Mouse (Mus musculus) C2C12 (cell line): ENCODE measurements around the gene Nhej1. TPM values are rescaled to one million over a fixed set of nuclear protein-coding genes. Genes with fewer than 3 reads are reported as not detected.

ENCODE experiments used
- H3K27me3 ChIP-seq: one replicate; pipeline ENCODE4 v1.6.1; 2011; ENCODE audit not compliant: control insufficient read depth, insufficient read depth, insufficient read length
- H3K36me3 ChIP-seq: one replicate; pipeline ENCODE4 v1.6.1; 2011; ENCODE audit not compliant: control insufficient read depth, insufficient read depth
- H3K4me3 ChIP-seq: one replicate; pipeline ENCODE4 v1.5.1; 2011; ENCODE audit warnings: mild to moderate bottlenecking, control low read depth; ENCODE audit not compliant: poor library complexity, insufficient read depth, severe bottlenecking
- H3K79me2 ChIP-seq: one replicate; pipeline ENCODE4 v1.6.1; 2011; ENCODE audit not compliant: control insufficient read depth, insufficient read depth
- H3K79me3 ChIP-seq: one replicate; pipeline ENCODE4 v1.6.1; 2011; ENCODE audit warnings: low read depth, control low read depth
- H3ac ChIP-seq: one replicate; pipeline ENCODE3; 2011; ENCODE audit warnings: low read depth; ENCODE audit not compliant: control insufficient read depth, insufficient read length
- CEBPB ChIP-seq: IDR thresholded peaks from one replicate; pipeline ENCODE4 v1.6.1; 2011; ENCODE audit warnings: low read depth, mild to moderate bottlenecking, control low read depth, moderate library complexity
- CTCF ChIP-seq: IDR thresholded peaks from one replicate; pipeline ENCODE4 v1.5.1; 2011; ENCODE audit not compliant: control insufficient read depth, insufficient read depth, insufficient read length
- FOSL1 ChIP-seq: IDR thresholded peaks from one replicate; pipeline ENCODE4 v1.8.0; 2011; ENCODE audit warnings: mild to moderate bottlenecking, low read length; ENCODE audit not compliant: poor library complexity, insufficient read depth, severe bottlenecking
- MAX ChIP-seq: IDR thresholded peaks from one replicate; pipeline ENCODE4 v1.6.1; 2011; ENCODE audit warnings: mild to moderate bottlenecking, control low read depth
- MYOD1 ChIP-seq: IDR thresholded peaks from one replicate; pipeline ENCODE4 v1.6.1; 2011; ENCODE audit warnings: low read depth; ENCODE audit not compliant: control insufficient read depth, insufficient read length
- MYOG ChIP-seq: IDR thresholded peaks from one replicate; pipeline ENCODE4 v1.6.1; 2011; ENCODE audit not compliant: control insufficient read depth, insufficient read length; ENCODE audit errors: extremely low read depth
- USF1 ChIP-seq: IDR thresholded peaks from one replicate; pipeline ENCODE4 v1.6.1; 2011; ENCODE audit warnings: low read depth, mild to moderate bottlenecking, control low read depth, moderate library complexity
- polyA plus RNA-seq: library from polyadenylated mRNA; unstranded; fragments of >200 nt; fragmentation: generic; extraction: Trizol; gene quantifications from one replicate; pipeline ENCODE4 v1.2.1, GENCODE M21; 2012; ENCODE audit warnings: missing spikeins

The Nhej1 gene
- polyA plus RNA-seq, 1 experiment: 5.2 TPM

GRCm38 (mm10) chr1:74973590-74973989, 151.4 kb downstream of the Nhej1 start:
- no peaks in the 10 kb centered on the region for H3K79me2 ChIP-seq
- H3K79me3 ChIP-seq: no peaks in the 10 kb centered on the region
- TF ChIP-seq MYOG (no peak), MAX (no peak), CEBPB (no peak), CTCF (no peak), MYOD1 (no peak), USF1 (no peak), FOSL1 (no peak)
- no peak overlapping the region for H3K4me3 ChIP-seq
- no peak overlapping the region for H3ac ChIP-seq
- peaks cover 8% of the 10 kb centered on the region for H3K27me3 ChIP-seq
- H3K36me3 ChIP-seq: no peaks in the 10 kb centered on the region

DNA sequence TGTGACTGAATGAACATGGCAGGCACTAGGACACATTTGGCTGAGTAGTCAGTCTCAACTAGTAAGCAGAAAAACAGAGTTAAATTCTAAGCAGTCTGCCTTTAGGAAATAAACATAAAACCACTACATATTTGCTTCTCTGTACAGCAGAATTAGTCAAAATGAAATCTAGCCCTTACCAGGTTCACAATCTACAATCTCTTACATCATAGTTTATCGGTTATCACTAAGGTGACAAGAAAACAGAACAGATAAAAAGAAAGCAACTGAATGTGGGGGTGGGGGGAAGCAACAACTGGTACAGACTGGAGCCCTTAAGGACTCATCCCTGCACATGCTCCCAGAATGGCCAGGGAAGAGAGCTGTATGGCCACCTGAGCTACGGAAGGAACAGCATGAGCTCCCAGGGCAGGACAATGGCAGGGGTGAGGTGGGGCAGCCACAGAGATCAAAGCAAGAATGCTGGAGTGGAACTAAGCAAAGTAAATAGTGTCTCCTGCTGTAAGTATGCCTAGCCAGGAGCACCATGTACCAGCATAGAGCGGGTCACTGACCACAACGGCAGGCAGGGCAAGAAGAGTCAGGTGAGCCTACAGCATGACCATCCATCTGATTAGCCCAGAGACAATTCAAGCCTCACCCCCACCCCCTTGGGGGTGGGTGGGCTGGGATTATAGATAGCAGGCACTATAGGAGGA, 153.5 kb downstream of the Nhej1 start:
- H3K4me3 ChIP-seq: no peak overlapping the region
- TF ChIP-seq CEBPB: no peak
- no peak for TF ChIP-seq MAX
- TF ChIP-seq CTCF: no peak
- TF ChIP-seq MYOD1: no peak
- no peak for TF ChIP-seq USF1
- no peak for TF ChIP-seq MYOG
- TF ChIP-seq FOSL1: no peak
- H3K79me3 ChIP-seq: no peaks in the 10 kb centered on the region
- no peaks in the 10 kb centered on the region for H3K36me3 ChIP-seq
- H3K27me3 ChIP-seq: peaks cover 4% of the 10 kb centered on the region
- H3K79me2 ChIP-seq: no peaks in the 10 kb centered on the region
- no peak overlapping the region for H3ac ChIP-seq

GRCm38 (mm10) chr1:74967962-74968580, 156.9 kb downstream of the Nhej1 start:
- Histone ChIP-seq H3K79me3 (no peaks in the 10 kb centered on the region), H3K4me3 (no peak overlapping the region), H3K27me3 (no peaks in the 10 kb centered on the region), H3ac (no peak overlapping the region), H3K36me3 (no peaks in the 10 kb centered on the region), H3K79me2 (no peaks in the 10 kb centered on the region)
- TF ChIP-seq MYOG (no peak), FOSL1 (no peak), USF1 (no peak), MAX (no peak), CTCF (no peak), CEBPB (no peak), MYOD1 (no peak)

- H3K36me3 ChIP-seq: no peaks in the 10 kb centered on the region
- H3K4me3 ChIP-seq: no peak overlapping the region
- no peak overlapping the region for H3ac ChIP-seq
- H3K79me2 ChIP-seq: no peaks in the 10 kb centered on the region
- H3K27me3 ChIP-seq: peaks cover 25% of the 10 kb centered on the region
- H3K79me3 ChIP-seq: no peaks in the 10 kb centered on the region
- no peak for TF ChIP-seq CEBPB
- TF ChIP-seq MYOD1: no peak
- TF ChIP-seq MAX: peak; percentile 53
- TF ChIP-seq CTCF: peak; percentile 86
- TF ChIP-seq FOSL1: no peak
- no peak for TF ChIP-seq USF1
- TF ChIP-seq MYOG: no peak
Observed at GRCm38 (mm10) chr1:74964494-74965215, 160.3 kb downstream of the Nhej1 start.

GRCm38 (mm10) chr1:74962853-74963227, 162.2 kb downstream of the Nhej1 start:
- Histone ChIP-seq H3K36me3 (no peaks in the 10 kb centered on the region), H3K79me2 (no peaks in the 10 kb centered on the region), H3K27me3 (peaks cover 29% of the 10 kb centered on the region), H3K4me3 (no peak overlapping the region), H3K79me3 (no peaks in the 10 kb centered on the region), H3ac (no peak overlapping the region)
- TF ChIP-seq FOSL1: no peak
- TF ChIP-seq CTCF: no peak
- TF ChIP-seq CEBPB: no peak
- no peak for TF ChIP-seq MYOG
- TF ChIP-seq USF1: no peak
- TF ChIP-seq MAX: no peak
- TF ChIP-seq MYOD1: no peak
